Mouse (Mus musculus): ENCODE data around the gene Prlh.

- TF ChIP-seq USF1 (IDR thresholded peaks at IDR 0.05; ENCODE audit: low read depth): no peak
- no peak for TF ChIP-seq TCF12 (IDR thresholded peaks at IDR 0.05; ENCODE audit: insufficient read depth, poor library complexity, severe bottlenecking)
- TF ChIP-seq POLR2A (IDR thresholded peaks at IDR 0.05; ENCODE audit: insufficient read length, low read depth): no peak
- no peak for TF ChIP-seq MYOG (IDR thresholded peaks at IDR 0.05; ENCODE audit: control insufficient read depth in 1 of 3, insufficient read depth in 1 of 3, insufficient read length in 2 of 3, low read depth in 2 of 3)
- no peak for TF ChIP-seq E2F4 (IDR thresholded peaks at IDR 0.05; ENCODE audit: insufficient read depth)
- TF ChIP-seq SRF (IDR thresholded peaks at IDR 0.05; ENCODE audit: control insufficient read depth, insufficient read length, low read depth): no peak
- TF ChIP-seq MYOD1 (IDR thresholded peaks at IDR 0.05; ENCODE audit: control insufficient read depth in 1 of 3, insufficient read length in 2 of 3, low read depth in 2 of 3): no peak
- no peak for TF ChIP-seq TCF3 (IDR thresholded peaks at IDR 0.05; ENCODE audit: insufficient read length, low read depth)
- TF ChIP-seq POLR2AphosphoS2 (IDR thresholded peaks at IDR 0.05; ENCODE audit: insufficient read length, low read depth): no peak
- no peak for TF ChIP-seq CEBPB (IDR thresholded peaks at IDR 0.05; ENCODE audit: insufficient read depth, poor library complexity, severe bottlenecking)
- TF ChIP-seq REST (IDR thresholded peaks at IDR 0.05; ENCODE audit: insufficient read depth, insufficient read length): no peak
- TF ChIP-seq MAX (IDR thresholded peaks at IDR 0.05; ENCODE audit: low read depth): no peak
These were observed 27.9 kb downstream of the Prlh start for GRCm38 (mm10) chr1:90980638-90981330.
